Comparison of ENCODE assay signal across 16 mouse cellular contexts in the genomic region with DNA sequence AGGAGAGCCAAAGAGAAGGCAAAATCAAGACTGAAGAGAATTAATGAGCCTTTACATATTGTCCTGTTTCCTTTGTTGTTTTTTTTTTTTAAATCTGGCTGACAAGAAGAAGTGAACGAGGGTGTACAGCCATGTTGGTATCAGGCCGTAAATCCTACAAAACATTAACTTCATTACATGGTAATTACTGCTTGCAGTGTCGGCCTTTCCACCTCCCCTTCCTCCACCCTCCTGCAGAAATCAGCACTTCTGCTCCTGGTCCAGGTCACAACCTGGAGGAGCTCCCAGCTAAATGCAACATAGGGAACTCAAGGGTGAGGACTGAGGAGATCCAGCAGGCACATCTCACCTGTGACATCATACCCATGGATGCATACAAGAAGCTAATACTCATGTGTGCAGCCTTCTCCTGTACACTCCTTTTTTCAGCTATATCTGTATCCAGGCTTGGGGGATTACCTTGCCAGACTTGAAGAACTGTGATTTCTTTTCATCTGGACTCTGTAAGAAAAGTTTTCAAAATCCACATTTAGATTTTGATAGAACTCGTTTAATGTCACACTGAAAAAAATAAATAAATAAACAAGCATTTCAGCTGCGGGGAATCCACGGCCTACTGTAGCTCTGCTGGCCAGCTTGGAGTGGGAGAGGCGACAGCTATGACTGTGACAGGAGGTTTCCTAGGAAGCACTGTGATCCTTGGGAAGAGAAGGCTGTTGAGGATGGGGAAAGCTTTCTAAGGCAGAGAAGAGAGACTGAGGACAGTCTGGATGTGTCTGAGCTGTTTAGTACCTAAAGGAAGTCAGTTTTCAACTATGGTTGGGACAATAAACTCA.
DNase-seq lines count a peak whose midpoint lies in the region; TF ChIP-seq lines count a peak whose summit lies in the region.
"Had no signal": no experiment of that assay in that cellular context is flagged by ENCODE, and none has a peak within 500 bp of the region (broad histone marks: within the 10 kb centered on the region; RNA-seq: fewer than 3 reads in every experiment).

No protein-coding gene starts in this region.

- TF ChIP-seq CTCF in left cerebral cortex, adult 2 months (IDR thresholded peaks at IDR 0.05) = no peak

- peak; percentile 13 to 22 for DNase-seq in left cerebral cortex, adult 2 months (ENCODE audit: extremely low spot score in 1 of 2, low spot score in 2 of 2)
- no peak for DNase-seq in left cerebral cortex, adult 11 months (ENCODE audit: low spot score)
- DNase-seq in frontal cortex, postnatal 36 days (ENCODE audit: low spot score in 2 of 2) = peak; percentile 23 to 26
- peak; percentile 51 to 66 for DNase-seq in left cerebral cortex, postnatal 14 days (ENCODE audit: low spot score in 2 of 2)
- peak; percentile 2 for DNase-seq in telencephalon, adult 2 months (ENCODE audit: low read depth, low spot score)
- no peak for DNase-seq in cerebellum, postnatal 25 days
- DNase-seq in adrenal gland, postnatal 14 days = no peak
- DNase-seq: cerebellum, adult 18-20 months; layer of hippocampus, postnatal 36 days; lung, postnatal 4 days; thymus, adult 2 months had no signal

- H3K4me3 ChIP-seq in left cerebral cortex, adult 2 months = no peak overlapping the region
- H3K4me3 ChIP-seq: embryonic facial prominence, embryonic 13.5 days; heart, embryonic 12.5 days; myocyte had no signal

- intact Hi-C loops in left cerebral cortex, adult 2 months (cut with DNase I) = no loop called here
- intact Hi-C loops in left cerebral cortex, postnatal 14 days (cut with DNase I) = no loop called here

- H3K27ac ChIP-seq in left cerebral cortex, adult 2 months = no peak overlapping the region
- H3K27ac ChIP-seq: embryonic facial prominence, embryonic 13.5 days; hindbrain, postnatal 0 days; liver, embryonic 14.5 days had no signal

Comparison
In these comparisons a context has a peak if more than half of its experiments do, and no peak if none do; other contexts are left out.
1. DNase-seq: peak in left cerebral cortex, adult 2 months (2 of 2), frontal cortex, postnatal 36 days (2 of 2), left cerebral cortex, postnatal 14 days (2 of 2) and telencephalon, adult 2 months (single experiment); none in left cerebral cortex, adult 11 months (single experiment), cerebellum, postnatal 25 days (0 of 2) and adrenal gland, postnatal 14 days (single experiment).